Mouse (Mus musculus) kidney, embryonic 16.5 days (tissue): ENCODE measurements around the gene Rps29. TPM values are rescaled to one million over a fixed set of nuclear protein-coding genes. Genes with fewer than 3 reads are reported as not detected.
A peak's percentile ranks its signal among the peaks of the same experiment; 100 is the strongest.
"Not testable (repeated sequence)": the region's sequence is repeated elsewhere in the genome, so short reads cannot be mapped to it uniquely, and the experiment has no call there.

Source experiments
- ATAC-seq: fragments of 200-750 bp; cut with Nextera tagmentation; 2 replicates; pipeline ENCODE4 v1.8.0; 2017; ENCODE audit warnings: moderate TSS enrichment; ENCODE audit not compliant: low FRiP score, low TSS enrichment
- H3K27ac ChIP-seq: fragments of 300-500 bp; sonication (generic); 2 replicates; pipeline ENCODE4 v1.5.1; 2014; ENCODE audit warnings: low read length
- H3K27me3 ChIP-seq: fragments of 300-500 bp; sonication (generic); 2 replicates; pipeline ENCODE4 v1.6.1; 2014; ENCODE audit warnings: low read length, control low read depth, mixed read lengths; ENCODE audit not compliant: insufficient read depth
- H3K36me3 ChIP-seq: fragments of 300-500 bp; sonication (generic); 2 replicates; pipeline ENCODE4 v1.6.1; 2014; ENCODE audit warnings: low read length, control low read depth, mixed read lengths; ENCODE audit not compliant: insufficient read depth
- H3K4me1 ChIP-seq: fragments of 300-500 bp; sonication (generic); 2 replicates; pipeline ENCODE4 v1.6.1; 2014; ENCODE audit warnings: low read length, control low read depth, mixed read lengths; ENCODE audit not compliant: insufficient read depth
- H3K4me2 ChIP-seq: fragments of 300-500 bp; sonication (generic); replicated peaks from 2 replicates; pipeline ENCODE4 v1.6.1; 2014; ENCODE audit warnings: low read depth, low read length
- H3K4me3 ChIP-seq: fragments of 300-500 bp; sonication (generic); 2 replicates; pipeline ENCODE4 v1.5.1; 2014; ENCODE audit warnings: mild to moderate bottlenecking, low read length
- H3K9ac ChIP-seq: fragments of 300-500 bp; sonication (generic); replicated peaks from 2 replicates; pipeline ENCODE4 v1.6.1; 2014; ENCODE audit warnings: low read length
- H3K9me3 ChIP-seq: fragments of 300-500 bp; sonication (generic); 2 replicates; pipeline ENCODE4 v1.6.1; 2016; ENCODE audit warnings: low read length, control low read depth
- WGBS: fragments of 180-500 bp; shearing (Covaris S2); extraction: QIAGEN DNeasy Blood & Tissue Kit; methylation state at CpG from one replicate; pipeline ENCODE4 v1.1.7; 2014; 5-methylcytosine and 5-hydroxymethylcytosine counted together
- polyA plus RNA-seq: library from polyadenylated mRNA; unstranded; fragments of >200 nt; fragmentation: Nextera tagmentation; extraction: Ambion mirVana; gene quantifications from 2 replicates; pipeline ENCODE4 v1.2.1, GENCODE M21; 2015

The Rps29 gene
- 1,392 and 1,476 TPM in 2 replicates for polyA plus RNA-seq

GRCm38 (mm10) chr12:69158765-69159577 lies at the start of gene Rps29:
Gene Rps29, minus strand, starts transcription at chr12:69159186.
- H3K4me1 ChIP-seq, H3K27me3 ChIP-seq, H3K9me3 ChIP-seq: not testable (repeated sequence)
- peak within 1 kb of the TSS; percentile 87 for H3K9ac ChIP-seq
- WGBS, result under 1% methylated on average over 45 of the region's 68 CpGs
- ATAC-seq, result peak; percentile 99
- H3K4me3 ChIP-seq, result peak within 1 kb of the TSS; percentile 80
- peak within 1 kb of the TSS; percentile 96 for H3K27ac ChIP-seq
- peaks cover 18% of the 10 kb centered on the region for H3K36me3 ChIP-seq
- peak within 1 kb of the TSS; percentile 81 for H3K4me2 ChIP-seq

- Histone ChIP-seq H3K4me3 (no peak overlapping the region), H3K27me3 (no peaks in the 10 kb centered on the region), H3K9ac (no peak overlapping the region), H3K36me3 (peaks cover 38% of the 10 kb centered on the region), H3K9me3 (no peaks in the 10 kb centered on the region), H3K27ac (no peak overlapping the region), H3K4me1 (no peaks in the 10 kb centered on the region), H3K4me2 (no peak overlapping the region)
- no peak for ATAC-seq
- 91% methylated on average over 2 of the region's 2 CpGs for WGBS
Measured at GRCm38 (mm10) chr12:69208520-69208919, 49.5 kb upstream of the Rps29 start.

DNA sequence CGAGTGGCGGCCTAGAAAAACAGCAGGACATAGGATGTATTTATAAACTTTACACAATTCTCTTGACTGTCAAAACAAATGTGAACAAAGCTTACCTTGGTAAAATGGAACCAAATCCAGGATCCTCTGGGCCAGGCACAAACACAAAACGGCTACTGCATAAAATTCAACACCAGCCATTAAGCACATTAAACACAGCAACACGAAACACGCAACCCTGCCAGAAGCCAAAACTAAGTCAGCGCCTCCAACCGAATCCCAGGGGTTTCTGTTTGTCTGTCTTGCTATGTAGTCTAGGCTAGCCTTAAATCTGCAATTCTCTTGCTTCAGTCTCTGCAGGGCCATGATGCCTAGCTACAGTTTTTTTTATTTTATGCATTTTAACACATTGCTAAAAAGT lies 48.9 kb upstream of the Rps29 start:
- Histone ChIP-seq H3K4me2 (no peak overlapping the region), H3K9ac (no peak overlapping the region), H3K36me3 (peaks cover 34% of the 10 kb centered on the region), H3K4me3 (no peak overlapping the region), H3K9me3 (no peaks in the 10 kb centered on the region), H3K4me1 (no peaks in the 10 kb centered on the region), H3K27ac (no peak overlapping the region), H3K27me3 (no peaks in the 10 kb centered on the region)
- 95% methylated on average over 7 of the region's 7 CpGs for WGBS
- no peak for ATAC-seq

- 94% methylated on average over 8 of the region's 8 CpGs for WGBS
- ATAC-seq, result no peak
- Histone ChIP-seq H3K27ac (no peak overlapping the region), H3K9me3 (no peaks in the 10 kb centered on the region), H3K27me3 (no peaks in the 10 kb centered on the region), H3K9ac (no peak overlapping the region), H3K4me2 (no peak overlapping the region), H3K4me3 (no peak overlapping the region), H3K36me3 (peaks cover 30% of the 10 kb centered on the region), H3K4me1 (no peaks in the 10 kb centered on the region)
Measured at GRCm38 (mm10) chr12:69207396-69207795, 48.4 kb upstream of the Rps29 start.

DNA sequence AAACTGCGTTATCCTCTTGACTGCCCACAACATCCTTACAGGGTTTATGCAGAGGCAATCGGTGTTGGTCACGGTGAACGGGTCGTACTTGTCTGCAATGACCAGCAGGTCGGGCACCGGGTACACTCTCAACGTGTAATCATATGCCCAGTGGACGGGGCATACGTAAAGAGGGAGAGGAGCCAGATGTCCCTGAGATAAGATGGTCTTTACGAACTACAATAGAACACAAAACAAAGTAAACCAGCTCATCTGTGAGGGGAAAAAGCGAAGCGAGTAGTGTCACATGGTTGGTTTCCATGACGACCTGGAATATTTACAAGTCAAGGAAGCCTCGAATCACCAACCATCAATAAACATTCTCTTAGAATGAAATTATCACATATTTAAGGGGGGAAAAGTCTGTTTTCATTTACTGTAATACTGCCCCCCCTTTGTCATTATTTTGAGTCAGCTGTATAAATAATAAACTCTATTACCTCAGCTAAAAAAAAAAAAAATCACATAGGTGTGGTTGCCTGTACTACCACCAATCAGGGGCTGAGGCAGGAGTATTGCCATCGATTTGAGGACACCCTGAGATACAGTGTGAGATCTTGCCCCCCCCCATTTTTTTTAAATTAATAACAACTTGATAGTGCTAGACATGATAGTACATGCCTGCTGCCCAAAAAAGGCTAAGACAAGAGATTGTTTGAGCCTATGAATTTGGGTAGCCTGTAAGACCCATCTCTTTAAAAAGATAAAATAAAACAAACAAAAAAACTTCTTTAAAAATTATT lies 45.3 kb upstream of the Rps29 start, which contains the start of gene Gm49384:
TSS of gene Gm49384 (minus strand) at position 216 of the 782 bp plus-strand sequence.
- Histone ChIP-seq H3K27ac (no peak within 1 kb of the TSS), H3K9ac (no peak within 1 kb of the TSS), H3K27me3 (no peaks in the 10 kb centered on the region), H3K4me2 (no peak within 1 kb of the TSS), H3K36me3 (peaks cover 25% of the 10 kb centered on the region), H3K4me1 (peaks cover under 1% of the 10 kb centered on the region; the same call in 1 of the 2 replicates), H3K4me3 (no peak within 1 kb of the TSS), H3K9me3 (no peaks in the 10 kb centered on the region)
- no peak for ATAC-seq
- 85% methylated on average over 16 of the region's 16 CpGs for WGBS

- peaks cover 19% of the 10 kb centered on the region for H3K36me3 ChIP-seq
- no peak overlapping the region for H3K27ac ChIP-seq
- peaks cover 21% of the 10 kb centered on the region for H3K4me1 ChIP-seq
- H3K9ac ChIP-seq, result no peak overlapping the region
- ATAC-seq, result no peak
- H3K27me3 ChIP-seq, result no peaks in the 10 kb centered on the region
- no peaks in the 10 kb centered on the region for H3K9me3 ChIP-seq
- H3K4me3 ChIP-seq, result no peak overlapping the region
- no peak overlapping the region; the same call in 1 of the 2 replicates for H3K4me2 ChIP-seq
Measured at GRCm38 (mm10) chr12:69198985-69199384, 40.0 kb upstream of the Rps29 start.

DNA sequence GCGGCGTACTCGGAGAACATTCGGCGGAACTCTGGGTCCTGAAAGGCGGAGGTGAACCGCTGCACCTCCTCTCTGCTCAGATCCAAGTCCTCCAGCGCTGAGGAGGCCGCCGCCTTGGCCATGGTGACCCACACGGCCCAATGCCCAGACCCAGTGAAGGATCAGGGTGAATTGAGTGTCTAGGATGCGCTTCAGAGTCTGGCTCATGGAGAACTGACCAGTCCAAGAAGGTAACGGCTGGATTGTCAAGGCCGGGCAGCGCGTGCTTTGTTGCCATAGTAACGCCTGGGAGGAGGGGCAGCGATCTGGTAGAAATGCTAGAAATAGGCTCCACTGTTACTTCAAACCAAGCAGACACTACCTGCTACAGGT lies 39.2 kb upstream of the Rps29 start, which contains the start of gene Dnaaf2:
TSS of gene Dnaaf2 (minus strand) at position 266 of the 372 bp plus-strand sequence.
- under 1% methylated on average over 18 of the region's 18 CpGs for WGBS
- ATAC-seq, result peak; percentile 75

DNA sequence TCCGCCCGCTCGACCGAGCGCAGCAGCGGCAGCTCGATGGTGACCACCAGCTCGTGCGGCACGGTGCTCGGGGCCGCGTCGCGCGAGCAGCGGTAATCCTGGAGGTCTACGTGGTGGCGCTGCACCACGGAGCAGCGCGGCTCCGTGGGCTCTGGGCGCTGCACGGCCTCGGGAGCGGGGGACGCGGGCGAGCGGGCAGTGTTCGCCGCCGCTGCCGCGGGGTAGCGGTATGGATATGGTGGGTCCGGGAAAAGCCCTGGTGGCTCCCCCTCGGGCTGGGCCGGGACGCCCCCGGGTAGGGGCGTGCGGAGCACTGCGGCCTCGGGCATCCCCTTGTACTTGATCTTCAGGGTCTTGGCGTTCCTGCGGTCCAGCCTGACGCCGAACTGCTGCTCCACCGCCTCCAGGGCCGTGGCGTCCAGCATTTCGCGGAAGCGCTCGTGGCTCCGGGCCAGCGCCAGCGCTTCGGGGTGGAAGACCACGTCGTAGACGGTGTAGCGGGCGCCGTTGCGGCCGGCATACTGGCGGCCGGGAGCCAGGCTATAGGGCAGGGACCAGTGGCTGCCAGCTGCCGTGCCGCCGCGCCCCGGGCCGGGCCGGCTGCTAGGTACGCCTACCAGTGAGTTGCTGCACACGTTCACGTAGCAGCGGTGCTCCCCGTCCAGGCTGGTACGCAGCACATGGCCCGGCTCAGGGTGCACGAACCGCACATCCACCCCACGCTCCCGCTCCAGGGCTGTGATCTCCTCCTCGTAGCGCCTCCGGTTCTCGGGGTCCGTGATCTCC lies 38.6 kb upstream of the Rps29 start:
- Histone ChIP-seq H3K27me3 (no peaks in the 10 kb centered on the region), H3K4me3 (peak overlapping the region; percentile 95), H3K9me3 (no peaks in the 10 kb centered on the region), H3K36me3 (peaks cover 16% of the 10 kb centered on the region), H3K4me2 (peak overlapping the region; percentile 97), H3K4me1 (peaks cover 21% of the 10 kb centered on the region), H3K9ac (peak overlapping the region; percentile 90), H3K27ac (peak overlapping the region; percentile 90)
- under 1% methylated on average over 91 of the region's 94 CpGs for WGBS
- peak; percentile 77 for ATAC-seq

More for the DNA sequence above, 39.2 kb upstream of the Rps29 start, which contains the start of gene Dnaaf2:
- peak within 1 kb of the TSS; percentile 97 for H3K4me2 ChIP-seq
- peak within 1 kb of the TSS; percentile 90 for H3K9ac ChIP-seq
- H3K36me3 ChIP-seq, result peaks cover 16% of the 10 kb centered on the region
- peaks cover 21% of the 10 kb centered on the region for H3K4me1 ChIP-seq
- H3K9me3 ChIP-seq, result no peaks in the 10 kb centered on the region
- no peaks in the 10 kb centered on the region for H3K27me3 ChIP-seq
- peak within 1 kb of the TSS; percentile 90 for H3K27ac ChIP-seq
- peak within 1 kb of the TSS; percentile 95 for H3K4me3 ChIP-seq
